Mouse (Mus musculus) brain, embryonic 14.5 days (tissue): ENCODE results near the gene Pitpnm1.

ENCODE experiments used
- CTCF ChIP-seq: fragments of 200-500 bp; IDR thresholded peaks from 2 replicates; pipeline ENCODE4 v1.5.1; 2012; ENCODE audit warnings: inconsistent platforms, mild to moderate bottlenecking, moderate library complexity, borderline replicate concordance; ENCODE audit not compliant: insufficient read depth, insufficient read length; ENCODE audit errors: extremely low read depth
- POLR2A ChIP-seq: fragments of 200-500 bp; IDR thresholded peaks from 2 replicates; pipeline ENCODE4 v1.6.1; 2012; ENCODE audit warnings: mild to moderate bottlenecking, inconsistent platforms, borderline replicate concordance; ENCODE audit not compliant: poor library complexity, insufficient read depth, insufficient read length, severe bottlenecking; ENCODE audit errors: extremely low read depth

- TF ChIP-seq CTCF (no peak), POLR2A (no peak)
Measured at GRCm38 (mm10) chr19:4119716-4120487, 20.1 kb downstream of the Pitpnm1 start.
